Mouse (Mus musculus): ENCODE results near the gene Myom1. TPM values are rescaled to one million over a fixed set of nuclear protein-coding genes. Genes with fewer than 3 reads are reported as not detected.
A peak's percentile ranks its signal among the peaks of the same experiment; 100 is the strongest.

Gene Myom1
- polyA plus RNA-seq, 1 experiment from 2014 or later = 4.7 TPM

GRCm38 (mm10) chr17:71137334-71137721 lies 134.9 kb downstream of the Myom1 start:
- no peak overlapping the region for H3K4me2 ChIP-seq (ENCODE audit: low read depth, severe bottlenecking)
- H3K9me3 ChIP-seq (ENCODE audit: control insufficient read depth, low read length) = no peaks in the 10 kb centered on the region
- H3K27me3 ChIP-seq (ENCODE audit: control insufficient read depth, insufficient read depth, low read length) = no peaks in the 10 kb centered on the region
- H3K4me3 ChIP-seq (ENCODE audit: low read depth, low read length) = no peak overlapping the region
- no peaks in the 10 kb centered on the region for H3K36me3 ChIP-seq (ENCODE audit: control insufficient read depth, insufficient read depth, low read length)
- H3K27ac ChIP-seq (replicated peaks; ENCODE audit: low read depth, low read length) = no peak overlapping the region
- no peak overlapping the region for H3K9ac ChIP-seq (ENCODE audit: low read length)
- DNase-seq (ENCODE audit: low spot score) (peak; percentile 14), ATAC-seq (ENCODE audit: insufficient number of reproducible peaks, low FRiP score, low TSS enrichment, low read depth) (no peak; the same call in 1 of the 2 replicates)
- WGBS = 82% methylated on average over 2 of the region's 2 CpGs
- peaks cover 10% of the 10 kb centered on the region for H3K4me1 ChIP-seq (ENCODE audit: control insufficient read depth, insufficient read depth, low read length)

GRCm38 (mm10) chr17:71142068-71142467 lies 139.6 kb downstream of the Myom1 start:
- ATAC-seq (ENCODE audit: insufficient number of reproducible peaks, low FRiP score, low TSS enrichment, low read depth) = no peak
- WGBS = 81% methylated on average over 4 of the region's 4 CpGs
- no peak overlapping the region for H3K4me3 ChIP-seq (ENCODE audit: low read depth, low read length)
- no peaks in the 10 kb centered on the region for H3K36me3 ChIP-seq (ENCODE audit: control insufficient read depth, insufficient read depth, low read length)
- no peak overlapping the region for H3K27ac ChIP-seq (replicated peaks; ENCODE audit: low read depth, low read length)
- no peak overlapping the region for H3K9ac ChIP-seq (ENCODE audit: low read length)
- 0 out of 2 replicates have a peak, but pooled peaks cover 2% of the 10 kb centered on the region for H3K4me1 ChIP-seq (ENCODE audit: control insufficient read depth, insufficient read depth, low read length)
- H3K27me3 ChIP-seq (ENCODE audit: control insufficient read depth, insufficient read depth, low read length) = no peaks in the 10 kb centered on the region
- peak; percentile 20 for DNase-seq (ENCODE audit: low spot score)
- H3K4me2 ChIP-seq (ENCODE audit: low read depth, severe bottlenecking) = no peak overlapping the region
- H3K9me3 ChIP-seq (ENCODE audit: control insufficient read depth, low read length) = no peaks in the 10 kb centered on the region

GRCm38 (mm10) chr17:71143155-71143554 lies 140.7 kb downstream of the Myom1 start:
- Histone ChIP-seq H3K9ac (ENCODE audit: low read length) (no peak overlapping the region), H3K36me3 (ENCODE audit: control insufficient read depth, insufficient read depth, low read length) (no peaks in the 10 kb centered on the region), H3K9me3 (ENCODE audit: control insufficient read depth, low read length) (no peaks in the 10 kb centered on the region), H3K4me1 (ENCODE audit: control insufficient read depth, insufficient read depth, low read length) (no peaks in the 10 kb centered on the region), H3K4me2 (ENCODE audit: low read depth, severe bottlenecking) (no peak overlapping the region), H3K27ac (replicated peaks; ENCODE audit: low read depth, low read length) (no peak overlapping the region), H3K27me3 (ENCODE audit: control insufficient read depth, insufficient read depth, low read length) (no peaks in the 10 kb centered on the region), H3K4me3 (ENCODE audit: low read depth, low read length) (no peak overlapping the region)
- no peak for DNase-seq (ENCODE audit: low spot score)
- ATAC-seq (ENCODE audit: insufficient number of reproducible peaks, low FRiP score, low TSS enrichment, low read depth) = no peak
- WGBS = 87% methylated on average over 4 of the region's 4 CpGs

- Histone ChIP-seq H3K4me2 (ENCODE audit: low read depth, severe bottlenecking) (no peak overlapping the region), H3K9me3 (ENCODE audit: control insufficient read depth, low read length) (no peaks in the 10 kb centered on the region), H3K9ac (ENCODE audit: low read length) (no peak overlapping the region), H3K27me3 (ENCODE audit: control insufficient read depth, insufficient read depth, low read length) (no peaks in the 10 kb centered on the region), H3K36me3 (ENCODE audit: control insufficient read depth, insufficient read depth, low read length) (no peaks in the 10 kb centered on the region), H3K4me3 (ENCODE audit: low read depth, low read length) (no peak overlapping the region), H3K4me1 (ENCODE audit: control insufficient read depth, insufficient read depth, low read length) (no peaks in the 10 kb centered on the region), H3K27ac (replicated peaks; ENCODE audit: low read depth, low read length) (no peak overlapping the region)
- WGBS = 87% methylated on average over 19 of the region's 19 CpGs
- DNase-seq (ENCODE audit: low spot score) = peak; percentile 20
- no peak for ATAC-seq (ENCODE audit: insufficient number of reproducible peaks, low FRiP score, low TSS enrichment, low read depth)
Measured at GRCm38 (mm10) chr17:71144322-71145116, 142.1 kb downstream of the Myom1 start.

- no peak overlapping the region for H3K4me2 ChIP-seq (ENCODE audit: low read depth, severe bottlenecking)
- 96% methylated on average over 1 of the region's 1 CpGs for WGBS
- no peaks in the 10 kb centered on the region for H3K36me3 ChIP-seq (ENCODE audit: control insufficient read depth, insufficient read depth, low read length)
- H3K27me3 ChIP-seq (ENCODE audit: control insufficient read depth, insufficient read depth, low read length) = no peaks in the 10 kb centered on the region
- no peak overlapping the region for H3K9ac ChIP-seq (ENCODE audit: low read length)
- H3K9me3 ChIP-seq (ENCODE audit: control insufficient read depth, low read length) = no peaks in the 10 kb centered on the region
- no peaks in the 10 kb centered on the region for H3K4me1 ChIP-seq (ENCODE audit: control insufficient read depth, insufficient read depth, low read length)
- H3K27ac ChIP-seq (replicated peaks; ENCODE audit: low read depth, low read length) = no peak overlapping the region
- no peak for ATAC-seq (ENCODE audit: insufficient number of reproducible peaks, low FRiP score, low TSS enrichment, low read depth)
- peak; percentile 6 for DNase-seq (ENCODE audit: low spot score)
- H3K4me3 ChIP-seq (ENCODE audit: low read depth, low read length) = no peak overlapping the region
Measured at GRCm38 (mm10) chr17:71145248-71145961, 143.0 kb downstream of the Myom1 start.

GRCm38 (mm10) chr17:71153356-71153755 lies 150.9 kb downstream of the Myom1 start:
- Histone ChIP-seq H3K9me3 (ENCODE audit: control insufficient read depth, low read length) (no peaks in the 10 kb centered on the region), H3K4me3 (ENCODE audit: low read depth, low read length) (no peak overlapping the region), H3K27ac (replicated peaks; ENCODE audit: low read depth, low read length) (no peak overlapping the region), H3K36me3 (ENCODE audit: control insufficient read depth, insufficient read depth, low read length) (no peaks in the 10 kb centered on the region), H3K27me3 (ENCODE audit: control insufficient read depth, insufficient read depth, low read length) (no peaks in the 10 kb centered on the region), H3K4me1 (ENCODE audit: control insufficient read depth, insufficient read depth, low read length) (peaks cover 2% of the 10 kb centered on the region; the same call in 1 of the 2 replicates), H3K4me2 (ENCODE audit: low read depth, severe bottlenecking) (no peak overlapping the region), H3K9ac (ENCODE audit: low read length) (no peak overlapping the region)
- ATAC-seq (ENCODE audit: insufficient number of reproducible peaks, low FRiP score, low TSS enrichment, low read depth) (no peak), DNase-seq (ENCODE audit: low spot score) (no peak)
- 65% methylated on average over 4 of the region's 4 CpGs for WGBS

- Histone ChIP-seq H3K9me3 (ENCODE audit: control insufficient read depth, low read length) (no peaks in the 10 kb centered on the region), H3K27ac (replicated peaks; ENCODE audit: low read depth, low read length) (no peak overlapping the region), H3K27me3 (ENCODE audit: control insufficient read depth, insufficient read depth, low read length) (no peaks in the 10 kb centered on the region), H3K36me3 (ENCODE audit: control insufficient read depth, insufficient read depth, low read length) (no peaks in the 10 kb centered on the region), H3K9ac (ENCODE audit: low read length) (no peak overlapping the region), H3K4me3 (ENCODE audit: low read depth, low read length) (no peak overlapping the region), H3K4me2 (ENCODE audit: low read depth, severe bottlenecking) (no peak overlapping the region), H3K4me1 (ENCODE audit: control insufficient read depth, insufficient read depth, low read length) (peaks cover 7% of the 10 kb centered on the region)
- ATAC-seq (ENCODE audit: insufficient number of reproducible peaks, low FRiP score, low TSS enrichment, low read depth) = no peak
- 64% methylated on average over 1 of the region's 1 CpGs for WGBS
- DNase-seq (ENCODE audit: low spot score) = no peak
Measured at GRCm38 (mm10) chr17:71155271-71155670, 152.8 kb downstream of the Myom1 start.

- H3K4me2 ChIP-seq (ENCODE audit: low read depth, severe bottlenecking) = no peak overlapping the region
- 24% methylated on average over 4 of the region's 4 CpGs for WGBS
- peak overlapping the region; percentile 79 for H3K27ac ChIP-seq (replicated peaks; ENCODE audit: low read depth, low read length)
- peak; percentile 69 for ATAC-seq (ENCODE audit: insufficient number of reproducible peaks, low FRiP score, low TSS enrichment, low read depth)
- no peak overlapping the region for H3K4me3 ChIP-seq (ENCODE audit: low read depth, low read length)
- H3K9me3 ChIP-seq (ENCODE audit: control insufficient read depth, low read length) = no peaks in the 10 kb centered on the region
- H3K27me3 ChIP-seq (ENCODE audit: control insufficient read depth, insufficient read depth, low read length) = no peaks in the 10 kb centered on the region
- no peaks in the 10 kb centered on the region for H3K36me3 ChIP-seq (ENCODE audit: control insufficient read depth, insufficient read depth, low read length)
- H3K9ac ChIP-seq (ENCODE audit: low read length) = no peak overlapping the region
- peak; percentile 65 for DNase-seq (ENCODE audit: low spot score)
- peaks cover 7% of the 10 kb centered on the region for H3K4me1 ChIP-seq (ENCODE audit: control insufficient read depth, insufficient read depth, low read length)
Measured at GRCm38 (mm10) chr17:71159152-71159567, 156.7 kb downstream of the Myom1 start.

Measured in limb, embryonic 11.5 days (tissue).